Mouse (Mus musculus): ENCODE measurements around the gene Map3k9.

Gene Map3k9

GRCm38 (mm10) chr12:81698011-81698410 is 83.0 kb downstream of the Map3k9 start:
- no peak for DNase-seq

GRCm38 (mm10) chr12:81691177-81691730 is 89.7 kb downstream of the Map3k9 start:
- DNase-seq, result peak; percentile 36

- DNase-seq, result peak; percentile 39
These were observed 90.2 kb downstream of the Map3k9 start for GRCm38 (mm10) chr12:81690751-81691150.

GRCm38 (mm10) chr12:81690111-81690510 is 90.9 kb downstream of the Map3k9 start:
- DNase-seq, result no peak

GRCm38 (mm10) chr12:81689505-81690056 is 91.4 kb downstream of the Map3k9 start:
- DNase-seq, result no peak

GRCm38 (mm10) chr12:81688537-81688936 is 92.4 kb downstream of the Map3k9 start:
- DNase-seq, result no peak

GRCm38 (mm10) chr12:81687873-81688272 is 93.1 kb downstream of the Map3k9 start:
- no peak for DNase-seq

- no peak for DNase-seq
These were observed 94.4 kb downstream of the Map3k9 start for GRCm38 (mm10) chr12:81686406-81687117.

- no peak for DNase-seq
These were observed 95.0 kb downstream of the Map3k9 start for GRCm38 (mm10) chr12:81685981-81686380.

- peak; percentile 10 for DNase-seq
These were observed 96.9 kb downstream of the Map3k9 start for GRCm38 (mm10) chr12:81684096-81684495.

GRCm38 (mm10) chr12:81683395-81683794 is 97.6 kb downstream of the Map3k9 start:
- DNase-seq, result no peak

GRCm38 (mm10) chr12:81679807-81680529 is 101.0 kb downstream of the Map3k9 start:
- DNase-seq, result no peak

GRCm38 (mm10) chr12:81675557-81675956 is 105.4 kb downstream of the Map3k9 start:
- DNase-seq, result no peak
